Mouse (Mus musculus) cerebellum, adult 2 months (tissue): ENCODE results near the gene Uimc1.

Experiments
- CTCF ChIP-seq: fragments of 200-500 bp; IDR thresholded peaks from 2 replicates; pipeline ENCODE4 v1.5.1; 2011; ENCODE audit warnings: low read depth, mild to moderate bottlenecking, control low read depth, low read length, moderate library complexity, borderline replicate concordance; ENCODE audit not compliant: insufficient read depth
- POLR2A ChIP-seq: fragments of 200-500 bp; IDR thresholded peaks from 2 replicates; pipeline ENCODE4 v1.6.1; 2011; ENCODE audit warnings: low read length, control low read depth, borderline replicate concordance; ENCODE audit not compliant: insufficient read depth

- TF ChIP-seq CTCF (no peak), POLR2A (no peak)
Measured at GRCm38 (mm10) chr13:55011103-55011502, 89.0 kb downstream of the Uimc1 start.
